Mouse (Mus musculus) olfactory bulb, adult 2 months (tissue): ENCODE measurements around the gene Cox18. TPM values are rescaled to one million over a fixed set of nuclear protein-coding genes. Genes with fewer than 3 reads are reported as not detected.

Experiments
- H3K27ac ChIP-seq: fragments of 200-500 bp; 2 replicates; pipeline ENCODE4 v1.5.1; 2012; ENCODE audit warnings: low read depth, low read length; ENCODE audit not compliant: insufficient read depth
- H3K4me1 ChIP-seq: fragments of 200-500 bp; 2 replicates; pipeline ENCODE4 v1.6.1; 2012; ENCODE audit warnings: low read length; ENCODE audit not compliant: control insufficient read depth, insufficient read depth
- H3K4me3 ChIP-seq: fragments of 200-500 bp; 2 replicates; pipeline ENCODE4 v1.5.1; 2012; ENCODE audit warnings: mild to moderate bottlenecking, low read depth, low read length, moderate library complexity; ENCODE audit not compliant: insufficient read depth
- CTCF ChIP-seq: fragments of 200-500 bp; IDR thresholded peaks from 2 replicates; pipeline ENCODE4 v1.5.1; 2012; ENCODE audit warnings: low read depth, mild to moderate bottlenecking, low read length, moderate library complexity; ENCODE audit not compliant: insufficient read depth
- POLR2A ChIP-seq: fragments of 200-500 bp; IDR thresholded peaks from 2 replicates; pipeline ENCODE4 v1.6.1; 2012; ENCODE audit warnings: mild to moderate bottlenecking, low read depth, low read length, moderate library complexity; ENCODE audit not compliant: insufficient read depth
- WGBS: fragments of 180-500 bp; shearing (Covaris S2); methylation state at CpG from one replicate; pipeline ENCODE4 v1.1.7; 2018; 5-methylcytosine and 5-hydroxymethylcytosine counted together
- polyA plus RNA-seq: library from polyadenylated mRNA; stranded (reverse); fragments of >200 nt; gene quantifications from 2 replicates; pipeline ENCODE4 v1.2.4, GENCODE M21; 2012; ENCODE audit warnings: low replicate concordance; ENCODE audit not compliant: missing spikeins, insufficient read depth, insufficient read length

The Cox18 gene
- polyA plus RNA-seq, 1 experiment, result not detected

DNA sequence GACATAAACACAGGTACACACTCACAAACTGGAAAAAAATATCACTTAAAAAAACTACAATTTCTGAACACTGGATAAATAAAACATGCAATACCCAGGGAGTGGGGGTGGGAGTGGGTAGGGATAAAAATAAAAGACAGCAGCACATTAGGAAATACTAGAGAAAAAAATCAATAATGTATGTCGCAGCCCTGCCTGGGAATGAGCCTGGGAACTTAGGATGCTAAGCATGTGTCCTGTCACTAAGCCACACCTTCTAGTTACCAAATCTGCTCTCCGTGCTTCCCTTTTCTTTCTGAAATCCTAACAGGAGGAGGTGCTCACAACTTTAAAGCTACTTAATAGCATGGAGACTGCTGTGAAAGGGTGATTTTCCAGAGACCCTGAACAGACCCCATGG lies 6.0 kb upstream of the Cox18 start:
- WGBS, result 78% methylated on average over 2 of the region's 2 CpGs
- Histone ChIP-seq H3K4me3 (no peak overlapping the region), H3K27ac (no peak overlapping the region), H3K4me1 (no peaks in the 10 kb centered on the region)
- TF ChIP-seq POLR2A (no peak), CTCF (no peak)

DNA sequence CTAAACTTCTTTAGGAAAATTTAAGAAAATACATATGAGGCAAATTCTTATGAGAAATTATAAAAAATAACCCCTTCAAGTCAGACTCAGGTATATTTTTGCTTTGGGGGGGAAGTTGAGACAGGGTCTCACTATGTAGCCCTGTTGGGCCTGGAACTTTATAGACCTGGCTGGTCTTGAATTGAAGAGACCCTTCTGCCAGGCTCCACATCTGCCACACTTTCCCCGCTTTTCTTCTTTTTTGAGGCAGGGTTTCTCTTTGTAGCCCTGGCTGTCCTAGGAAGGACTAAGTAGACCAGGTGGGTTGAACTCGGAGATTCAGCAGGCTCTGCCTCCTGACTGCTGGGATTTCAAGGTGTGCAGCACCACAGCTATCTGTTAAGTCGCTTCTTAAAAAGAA lies 2.9 kb upstream of the Cox18 start:
- WGBS, result 95% methylated on average over 3 of the region's 3 CpGs
- Histone ChIP-seq H3K27ac (no peak overlapping the region), H3K4me3 (no peak overlapping the region), H3K4me1 (no peaks in the 10 kb centered on the region)
- TF ChIP-seq CTCF (no peak), POLR2A (no peak)

DNA sequence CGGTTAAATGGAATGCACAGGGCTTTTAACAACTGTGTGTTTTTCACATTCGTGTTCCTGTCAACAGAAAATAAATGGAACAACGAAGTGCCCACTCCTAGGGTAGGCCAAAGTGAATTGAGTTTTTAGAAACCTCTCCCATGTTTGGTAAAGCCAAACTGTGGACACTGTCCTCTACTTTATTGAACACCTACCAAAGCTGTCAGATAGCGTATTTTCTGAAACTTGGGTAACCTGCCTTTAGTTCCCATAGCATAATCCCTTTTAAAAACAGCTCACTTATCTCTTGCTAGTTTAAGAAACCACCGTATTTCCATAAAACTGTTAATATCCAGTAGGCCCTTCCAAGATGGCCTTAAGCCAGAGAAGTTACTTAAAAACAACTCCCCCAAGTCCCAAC lies 929 bp upstream of the Cox18 start:
- Histone ChIP-seq H3K4me1 (no peaks in the 10 kb centered on the region), H3K4me3 (no peak overlapping the region), H3K27ac (no peak overlapping the region)
- WGBS, result 87% methylated on average over 5 of the region's 5 CpGs
- TF ChIP-seq CTCF (no peak), POLR2A (no peak)

DNA sequence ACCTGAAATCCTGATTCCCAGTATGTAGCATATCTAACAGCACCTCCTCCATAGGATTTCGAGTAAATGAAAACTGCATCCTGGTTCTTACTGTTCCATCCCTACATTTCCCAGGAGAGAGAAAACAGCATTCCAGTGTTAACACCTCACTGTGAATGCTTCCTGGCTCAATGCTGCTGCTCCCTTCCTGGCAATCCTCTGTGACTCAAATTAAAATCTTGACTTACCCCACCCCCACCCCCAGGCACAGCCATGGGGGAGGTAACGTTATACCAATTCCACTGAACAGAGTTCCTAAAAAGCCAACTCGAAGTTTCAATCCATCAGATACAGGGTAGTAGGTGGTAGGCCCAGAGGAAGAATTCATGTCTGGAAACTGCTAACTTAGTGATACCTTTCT lies 864 bp downstream of the Cox18 start:
- Histone ChIP-seq H3K4me1 (no peaks in the 10 kb centered on the region), H3K27ac (no peak overlapping the region), H3K4me3 (no peak overlapping the region)
- TF ChIP-seq CTCF (no peak), POLR2A (no peak)
- 20% methylated on average over 3 of the region's 3 CpGs for WGBS

DNA sequence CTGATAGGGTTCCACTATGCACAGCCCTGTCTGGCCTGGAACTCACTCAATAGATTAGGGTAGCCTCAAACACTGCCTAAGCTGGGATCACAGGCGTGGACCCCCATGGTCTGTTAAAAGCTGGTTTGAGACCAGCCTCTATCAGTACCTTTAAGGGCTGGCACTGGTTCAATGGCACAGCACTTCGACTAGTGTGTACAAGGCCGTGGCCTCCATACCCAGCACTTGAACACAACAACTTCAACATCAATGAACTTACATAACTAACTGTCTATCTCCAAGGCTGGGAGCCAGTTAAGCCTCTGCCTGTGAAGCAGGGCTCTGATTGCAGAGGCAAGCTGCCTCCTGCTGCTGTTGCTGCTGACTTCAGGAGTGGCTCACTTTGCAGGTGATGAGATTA lies 6.0 kb downstream of the Cox18 start:
- H3K27ac ChIP-seq, result no peak overlapping the region
- H3K4me1 ChIP-seq, result no peaks in the 10 kb centered on the region
- WGBS, result 98% methylated on average over 3 of the region's 3 CpGs

DNA sequence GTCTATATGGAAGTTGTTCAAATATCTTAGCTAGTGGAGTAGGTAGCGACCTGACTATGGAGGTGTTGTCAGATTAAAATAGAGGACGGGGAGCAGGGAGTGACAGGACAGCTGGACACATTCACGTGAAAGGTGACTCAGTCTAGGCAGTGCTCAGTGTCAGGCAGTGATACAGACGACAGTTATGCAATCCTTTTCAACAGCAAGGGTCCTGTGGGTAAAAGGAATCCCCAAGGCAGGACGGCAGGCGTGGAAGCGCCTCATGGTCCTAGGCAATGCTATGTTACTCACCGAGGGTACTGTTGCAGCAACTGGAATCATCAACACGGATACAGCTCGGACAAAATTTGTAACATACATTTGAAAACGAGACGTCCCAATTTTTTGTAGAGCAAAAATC lies 6.6 kb downstream of the Cox18 start:
- 93% methylated on average over 12 of the region's 12 CpGs for WGBS
- Histone ChIP-seq H3K4me1 (no peaks in the 10 kb centered on the region), H3K27ac (no peak overlapping the region), H3K4me3 (no peak overlapping the region)
- TF ChIP-seq CTCF, result no peak
- no peak for TF ChIP-seq POLR2A

More for the DNA sequence above, 6.0 kb downstream of the Cox18 start:
- H3K4me3 ChIP-seq, result no peak overlapping the region
- TF ChIP-seq CTCF (no peak), POLR2A (no peak)

DNA sequence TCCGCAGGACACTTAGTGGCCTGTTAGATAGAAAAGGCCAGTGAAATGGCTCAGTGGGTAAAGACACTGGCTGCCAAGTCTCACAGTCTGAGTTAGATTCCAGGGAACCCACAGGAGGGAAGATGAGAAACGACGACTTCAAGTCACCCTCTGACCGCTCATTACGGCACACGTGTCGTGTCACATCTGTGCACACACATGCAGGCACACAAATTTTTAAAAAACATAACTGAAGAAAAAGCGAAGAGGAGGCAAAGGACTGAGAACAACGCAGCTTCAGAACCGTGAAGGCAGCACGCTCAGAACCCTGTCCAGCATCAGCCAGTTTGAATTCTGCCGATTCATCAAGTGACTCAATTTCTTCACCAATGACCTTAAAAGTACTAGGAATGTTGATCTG lies 10.4 kb downstream of the Cox18 start:
- Histone ChIP-seq H3K4me1 (no peaks in the 10 kb centered on the region), H3K4me3 (no peak overlapping the region), H3K27ac (no peak overlapping the region)
- TF ChIP-seq CTCF (no peak), POLR2A (no peak)
- WGBS, result 95% methylated on average over 12 of the region's 12 CpGs

DNA sequence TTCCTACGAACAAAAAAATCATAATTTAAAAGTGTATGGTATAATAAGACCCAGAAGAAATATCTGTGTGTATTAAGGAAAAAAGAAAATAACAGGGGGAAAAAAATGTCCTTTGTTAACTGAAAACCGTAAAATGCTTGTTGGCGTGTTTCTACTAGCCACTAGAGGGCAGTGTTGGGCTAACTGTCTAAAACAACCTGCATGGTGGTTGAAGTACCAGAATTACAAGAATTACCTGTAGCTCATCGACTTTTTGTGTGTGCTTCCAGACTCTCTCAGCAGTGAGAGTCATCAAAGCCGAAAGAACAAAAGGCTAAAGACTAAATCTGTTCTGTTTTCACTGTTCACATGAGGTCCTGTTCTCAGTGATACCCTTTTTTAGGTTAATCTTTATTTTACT lies 20.6 kb downstream of the Cox18 start:
- 17% methylated on average over 5 of the region's 5 CpGs for WGBS
- no peak for TF ChIP-seq POLR2A
- TF ChIP-seq CTCF, result no peak
- Histone ChIP-seq H3K4me1 (no peaks in the 10 kb centered on the region), H3K4me3 (no peak overlapping the region), H3K27ac (no peak overlapping the region)

DNA sequence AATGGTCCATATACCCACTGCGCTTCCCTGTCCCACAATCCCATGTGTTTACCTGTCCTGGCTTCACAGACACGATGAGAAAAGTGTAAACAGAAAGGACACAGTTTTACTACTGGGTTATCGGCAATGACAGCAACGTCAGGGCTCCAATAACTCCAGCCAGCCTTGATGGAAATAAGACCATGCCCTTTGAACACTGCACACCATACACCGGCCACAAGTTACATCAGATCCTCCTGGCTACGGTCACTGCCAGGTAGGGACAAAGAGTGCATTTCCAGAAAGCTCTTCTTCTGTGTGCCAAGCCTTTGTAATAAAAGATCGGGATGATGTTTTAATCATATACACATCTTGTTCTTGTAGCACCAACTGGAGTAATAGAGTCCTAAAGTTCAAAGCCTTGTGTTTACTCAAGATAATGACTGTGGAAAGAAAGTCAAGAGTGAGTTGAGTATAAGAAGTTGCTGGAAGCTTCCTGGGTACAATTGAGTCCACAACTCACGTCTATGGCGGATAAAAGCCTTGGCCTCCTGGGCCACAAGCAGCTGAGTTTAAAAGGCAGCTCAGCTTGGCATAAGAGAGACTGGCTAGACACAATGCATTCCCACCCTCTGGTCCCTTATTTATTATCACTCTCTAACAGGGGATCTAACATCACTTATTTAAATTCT lies 21.2 kb downstream of the Cox18 start:
- Histone ChIP-seq H3K4me3 (no peak overlapping the region), H3K4me1 (no peaks in the 10 kb centered on the region), H3K27ac (no peak overlapping the region)
- no peak for TF ChIP-seq CTCF
- TF ChIP-seq POLR2A, result no peak
- WGBS, result 86% methylated on average over 9 of the region's 9 CpGs

DNA sequence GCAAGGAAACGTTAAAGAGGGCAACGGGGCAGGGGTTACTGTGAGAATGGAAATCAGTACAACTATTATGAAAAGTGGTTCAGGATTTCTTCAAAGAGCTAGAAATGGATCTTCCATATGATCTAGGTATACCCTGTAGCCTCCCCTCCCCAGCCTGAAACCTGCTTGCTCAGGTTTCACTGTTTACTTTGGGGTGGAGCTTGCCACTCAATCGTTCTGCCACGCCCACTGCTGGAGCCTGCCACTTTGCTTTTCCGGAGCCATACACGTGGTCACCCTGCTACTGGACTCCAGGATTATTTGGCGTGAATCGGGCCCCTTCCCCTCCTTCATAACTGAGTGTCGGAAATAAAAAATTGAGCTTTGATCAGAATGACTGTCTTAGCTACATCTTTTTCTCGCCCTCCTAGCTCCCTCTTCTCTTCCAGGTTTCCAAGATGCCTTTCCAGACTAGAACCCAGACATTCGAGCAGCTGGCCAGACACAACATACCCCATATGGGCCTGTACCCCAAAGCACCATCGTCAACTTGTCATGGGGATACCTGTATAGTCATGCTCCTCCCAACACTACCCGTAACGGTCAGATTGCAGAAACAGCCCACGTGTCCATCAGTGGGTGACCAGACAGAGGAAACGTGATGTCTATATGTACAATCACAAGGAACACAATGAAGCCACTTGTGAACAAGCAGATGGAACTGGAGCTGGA lies 23.7 kb downstream of the Cox18 start:
- Histone ChIP-seq H3K27ac (no peak overlapping the region), H3K4me1 (no peaks in the 10 kb centered on the region), H3K4me3 (no peak overlapping the region)
- no peak for TF ChIP-seq CTCF
- no peak for TF ChIP-seq POLR2A
- WGBS, result 69% methylated on average over 16 of the region's 16 CpGs

DNA sequence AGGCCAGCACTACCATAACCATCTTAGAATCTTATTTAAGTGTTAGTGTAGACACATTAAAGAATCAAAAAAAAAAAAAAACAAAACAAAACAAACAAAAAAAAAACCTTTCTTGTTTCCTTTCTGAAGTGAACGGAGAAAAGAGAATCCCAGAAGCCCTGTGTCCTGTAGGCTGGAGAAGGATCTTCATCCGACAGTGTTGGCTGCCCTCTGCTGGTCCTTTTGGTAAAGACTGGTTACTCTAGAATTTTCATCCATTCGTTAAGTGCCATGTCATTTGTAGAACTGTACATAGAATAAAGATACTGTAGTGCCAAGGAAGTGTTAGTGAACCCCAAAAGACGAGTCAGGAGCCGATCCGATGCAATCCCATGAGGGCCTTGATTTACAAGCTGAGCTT lies 29.0 kb downstream of the Cox18 start:
- TF ChIP-seq POLR2A (no peak), CTCF (no peak)
- H3K4me1 ChIP-seq, result no peaks in the 10 kb centered on the region
- H3K4me3 ChIP-seq, result no peak overlapping the region
- H3K27ac ChIP-seq, result no peak overlapping the region
- WGBS, result 22% methylated on average over 6 of the region's 6 CpGs
